Mouse (Mus musculus) C2C12 (cell line): ENCODE measurements around the gene Tmem209.

Source experiments
- CTCF ChIP-seq: IDR thresholded peaks from one replicate; pipeline ENCODE4 v1.5.1; 2011; ENCODE audit not compliant: control insufficient read depth, insufficient read depth, insufficient read length
- FOSL1 ChIP-seq: IDR thresholded peaks from one replicate; pipeline ENCODE4 v1.8.0; 2011; ENCODE audit warnings: mild to moderate bottlenecking, low read length; ENCODE audit not compliant: poor library complexity, insufficient read depth, severe bottlenecking
- MAX ChIP-seq: IDR thresholded peaks from one replicate; pipeline ENCODE4 v1.6.1; 2011; ENCODE audit warnings: mild to moderate bottlenecking, control low read depth
- MYOD1 ChIP-seq: IDR thresholded peaks from one replicate; pipeline ENCODE4 v1.6.1; 2011; ENCODE audit warnings: low read depth; ENCODE audit not compliant: control insufficient read depth, insufficient read length

GRCm38 (mm10) chr6:30468058-30468457, 41.5 kb downstream of the Tmem209 start:
- TF ChIP-seq CTCF (no peak), MAX (no peak), MYOD1 (no peak), FOSL1 (no peak)
